Mouse (Mus musculus) forebrain, embryonic 10.5 days (tissue): ENCODE results near the gene Lpar5. TPM values are rescaled to one million over a fixed set of nuclear protein-coding genes. Genes with fewer than 3 reads are reported as not detected.
"Not testable (repeated sequence)": the region's sequence is repeated elsewhere in the genome, so short reads cannot be mapped to it uniquely, and the experiment has no call there.

Experiments
- DNase-seq: peaks from one replicate; pipeline ENCODE4 v3.0.0-alpha.2; 2017; ENCODE audit warnings: low spot score; ENCODE audit errors: extremely low spot score
- H3K27ac ChIP-seq: fragments of 300-500 bp; sonication (generic); 2 replicates; pipeline ENCODE4 v1.5.1; 2016; ENCODE audit warnings: mild to moderate bottlenecking
- H3K27me3 ChIP-seq: fragments of 300-500 bp; sonication (generic); 2 replicates; pipeline ENCODE4 v1.6.1; 2016; ENCODE audit warnings: mild to moderate bottlenecking; ENCODE audit not compliant: poor library complexity, severe bottlenecking
- H3K36me3 ChIP-seq: fragments of 300-500 bp; sonication (generic); replicated peaks from 2 replicates; pipeline ENCODE4 v1.6.1; 2016; ENCODE audit warnings: mild to moderate bottlenecking, moderate library complexity
- H3K4me1 ChIP-seq: fragments of 300-500 bp; sonication (generic); 2 replicates; pipeline ENCODE4 v1.6.1; 2016
- H3K4me3 ChIP-seq: fragments of 300-500 bp; sonication (generic); 2 replicates; pipeline ENCODE4 v1.5.1; 2016; ENCODE audit warnings: mild to moderate bottlenecking, moderate library complexity
- H3K9me3 ChIP-seq: fragments of 300-500 bp; sonication (generic); 2 replicates; pipeline ENCODE4 v1.6.1; 2016; ENCODE audit warnings: mild to moderate bottlenecking, moderate library complexity
- WGBS: fragments of 180-500 bp; shearing (Covaris S2); methylation state at CpG from one replicate; pipeline ENCODE4 v1.1.7; 2016; 5-methylcytosine and 5-hydroxymethylcytosine counted together
- polyA plus RNA-seq: library from polyadenylated mRNA; unstranded; fragments of >200 nt; fragmentation: Nextera tagmentation; extraction: Ambion mirVana; gene quantifications from 2 replicates; pipeline ENCODE4 v1.2.1, GENCODE M21; 2016

Lpar5 gene
- polyA plus RNA-seq, 1 experiment from 2014 or later: 0.30 TPM

- Histone ChIP-seq H3K4me1 (peaks cover 15% of the 10 kb centered on the region), H3K27me3 (no peaks in the 10 kb centered on the region), H3K27ac (no peak overlapping the region), H3K9me3 (no peaks in the 10 kb centered on the region), H3K36me3 (no peaks in the 10 kb centered on the region), H3K4me3 (no peak overlapping the region)
- no peak for DNase-seq
- 90% methylated on average over 5 of the region's 5 CpGs for WGBS
Measured at GRCm38 (mm10) chr6:125062511-125062910, 5.2 kb upstream of the Lpar5 start.

DNA sequence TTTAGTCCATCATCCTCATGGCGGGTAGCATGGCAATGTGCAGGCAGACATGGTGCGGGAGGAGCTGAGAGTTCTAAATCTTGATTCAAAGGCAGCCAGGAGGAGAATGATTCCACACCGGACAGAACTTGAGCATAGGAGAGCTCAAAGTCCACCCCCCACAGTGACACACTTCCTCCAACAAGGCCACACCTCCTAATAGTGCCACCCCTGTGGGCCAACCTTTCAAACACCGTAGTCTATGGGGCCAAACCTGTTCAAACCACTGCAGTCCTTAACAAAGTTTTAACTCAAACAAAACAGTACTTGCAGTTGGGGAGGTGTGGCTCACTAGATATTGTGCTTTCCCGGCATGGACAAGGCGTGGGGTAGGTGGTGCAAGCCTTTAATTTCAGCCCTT lies 3.8 kb upstream of the Lpar5 start:
- no peak overlapping the region for H3K4me3 ChIP-seq
- no peak for DNase-seq
- no peaks in the 10 kb centered on the region for H3K36me3 ChIP-seq
- WGBS: 90% methylated on average over 6 of the region's 6 CpGs
- no peaks in the 10 kb centered on the region for H3K27me3 ChIP-seq
- H3K27ac ChIP-seq: no peak overlapping the region
- H3K9me3 ChIP-seq: no peaks in the 10 kb centered on the region
- H3K4me1 ChIP-seq: peaks cover 15% of the 10 kb centered on the region

DNA sequence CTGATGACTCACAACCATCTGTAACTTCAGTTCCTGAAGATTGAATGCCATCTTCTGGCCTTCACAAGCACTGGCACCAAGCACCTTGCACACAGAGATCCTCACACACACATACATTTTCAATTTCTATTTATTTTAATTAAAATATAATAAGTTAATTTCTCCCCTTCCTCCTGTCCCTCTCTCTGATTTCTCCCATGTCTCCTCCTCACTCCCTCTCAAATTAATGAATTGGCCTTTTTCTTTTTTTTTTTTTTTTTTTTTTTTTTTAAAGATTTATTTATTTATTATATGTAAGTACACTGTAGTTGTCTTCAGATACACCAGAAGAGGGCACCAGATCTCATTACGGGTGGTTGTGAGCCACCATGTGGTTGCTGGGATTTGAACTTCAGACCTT lies 2.5 kb upstream of the Lpar5 start:
- H3K27ac ChIP-seq, DNase-seq, H3K27me3 ChIP-seq, H3K9me3 ChIP-seq, H3K4me3 ChIP-seq, H3K36me3 ChIP-seq: not testable (repeated sequence)
- H3K4me1 ChIP-seq: peaks cover 15% of the 10 kb centered on the region
- 80% methylated on average over 1 of the region's 1 CpGs for WGBS

DNA sequence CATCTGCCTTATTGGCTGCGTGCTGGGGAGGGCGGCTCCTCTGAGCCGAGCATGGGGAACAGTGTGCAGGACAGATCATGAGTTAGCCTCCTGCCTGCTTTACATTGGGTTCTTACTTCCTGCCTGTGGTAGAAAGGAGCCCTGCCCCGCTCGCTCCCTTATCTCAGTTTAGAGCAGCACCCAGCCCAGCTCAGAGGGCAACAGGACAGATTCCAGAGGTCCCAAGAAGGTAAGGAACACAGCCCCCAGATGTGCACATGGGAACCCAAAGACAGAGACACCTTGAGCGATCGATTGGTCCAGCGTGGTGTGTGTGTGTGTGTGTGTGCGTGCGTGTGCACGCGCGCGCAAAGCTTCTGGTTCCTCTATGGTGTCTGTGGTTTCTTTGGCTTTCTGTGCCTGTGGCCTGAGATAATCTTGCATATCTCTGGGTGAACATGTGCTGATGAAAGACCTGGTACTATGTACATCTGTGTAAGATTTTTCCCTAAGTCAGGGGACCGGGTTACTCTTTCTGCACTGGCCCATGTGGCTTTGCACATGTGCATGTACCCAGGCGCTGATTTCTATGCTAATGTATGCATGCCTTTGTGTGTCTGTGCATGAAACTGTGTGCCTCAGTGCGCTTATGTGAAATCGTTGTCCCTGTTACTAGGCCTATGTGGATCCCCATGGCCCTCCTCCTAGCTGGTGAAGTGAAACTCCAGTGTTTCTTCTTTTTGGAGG lies 3.6 kb downstream of the Lpar5 start:
- H3K36me3 ChIP-seq: no peaks in the 10 kb centered on the region
- DNase-seq: no peak
- no peaks in the 10 kb centered on the region for H3K27me3 ChIP-seq
- peak overlapping the region; percentile 77 for H3K27ac ChIP-seq
- no peaks in the 10 kb centered on the region for H3K9me3 ChIP-seq
- 87% methylated on average over 18 of the region's 18 CpGs for WGBS
- no peak overlapping the region for H3K4me3 ChIP-seq
- H3K4me1 ChIP-seq: peaks cover 13% of the 10 kb centered on the region

DNA sequence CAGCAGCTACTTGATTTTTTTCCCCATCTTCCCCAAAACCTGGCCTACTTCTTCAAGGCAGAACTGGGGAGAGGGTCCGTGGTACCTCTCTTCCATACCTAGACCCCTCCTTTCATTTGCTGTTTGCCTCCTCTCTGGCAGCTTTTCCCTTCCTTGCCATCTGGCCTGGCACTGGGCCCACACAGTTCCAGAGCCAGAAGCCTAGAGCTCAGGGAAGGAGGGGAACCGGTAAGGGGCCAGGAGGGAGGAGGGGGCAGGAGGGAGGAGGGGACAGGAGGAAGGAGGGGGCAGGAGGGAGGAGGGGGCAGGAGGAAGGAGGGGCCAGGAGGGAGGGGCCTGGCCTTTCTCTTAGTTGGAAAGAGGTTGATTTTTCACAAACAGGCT lies 4.2 kb downstream of the Lpar5 start:
- H3K27me3 ChIP-seq: no peaks in the 10 kb centered on the region
- no peaks in the 10 kb centered on the region for H3K9me3 ChIP-seq
- H3K27ac ChIP-seq: peak overlapping the region; percentile 77
- DNase-seq: no peak
- H3K4me3 ChIP-seq: no peak overlapping the region
- no peaks in the 10 kb centered on the region for H3K36me3 ChIP-seq
- peaks cover 13% of the 10 kb centered on the region for H3K4me1 ChIP-seq
- 29% methylated on average over 2 of the region's 2 CpGs for WGBS

GRCm38 (mm10) chr6:125073825-125074224 lies 6.1 kb downstream of the Lpar5 start:
- no peak overlapping the region for H3K4me3 ChIP-seq
- no peak overlapping the region for H3K27ac ChIP-seq
- DNase-seq: no peak
- 79% methylated on average over 8 of the region's 8 CpGs for WGBS
- H3K9me3 ChIP-seq: no peaks in the 10 kb centered on the region
- H3K27me3 ChIP-seq: no peaks in the 10 kb centered on the region
- peaks cover 13% of the 10 kb centered on the region for H3K4me1 ChIP-seq
- H3K36me3 ChIP-seq: no peaks in the 10 kb centered on the region

- Histone ChIP-seq H3K4me1 (peaks cover 24% of the 10 kb centered on the region), H3K4me3 (peak overlapping the region; percentile 54), H3K27me3 (peaks cover 34% of the 10 kb centered on the region), H3K36me3 (no peaks in the 10 kb centered on the region), H3K27ac (peak overlapping the region; percentile 86), H3K9me3 (no peaks in the 10 kb centered on the region)
- WGBS: 28% methylated on average over 25 of the region's 25 CpGs
- DNase-seq: no peak
Measured at GRCm38 (mm10) chr6:125081394-125081793, 13.7 kb downstream of the Lpar5 start.

GRCm38 (mm10) chr6:125081797-125082560 lies 14.3 kb downstream of the Lpar5 start:
- Histone ChIP-seq H3K4me3 (peak overlapping the region; percentile 54), H3K27ac (peak overlapping the region; percentile 86), H3K36me3 (no peaks in the 10 kb centered on the region), H3K27me3 (peaks cover 34% of the 10 kb centered on the region), H3K9me3 (no peaks in the 10 kb centered on the region), H3K4me1 (peaks cover 24% of the 10 kb centered on the region)
- peak; percentile 91 for DNase-seq
- WGBS: 22% methylated on average over 45 of the region's 45 CpGs

- H3K4me1 ChIP-seq: peaks cover 25% of the 10 kb centered on the region
- WGBS: 91% methylated on average over 7 of the region's 7 CpGs
- no peaks in the 10 kb centered on the region for H3K9me3 ChIP-seq
- H3K27ac ChIP-seq: no peak overlapping the region
- DNase-seq: no peak
- no peak overlapping the region for H3K4me3 ChIP-seq
- H3K36me3 ChIP-seq: no peaks in the 10 kb centered on the region
- H3K27me3 ChIP-seq: peaks cover 34% of the 10 kb centered on the region
Measured at GRCm38 (mm10) chr6:125082801-125083386, 15.2 kb downstream of the Lpar5 start.

GRCm38 (mm10) chr6:125084424-125084823 lies 16.7 kb downstream of the Lpar5 start:
- 8% methylated on average over 4 of the region's 4 CpGs for WGBS
- no peaks in the 10 kb centered on the region for H3K36me3 ChIP-seq
- no peak overlapping the region for H3K4me3 ChIP-seq
- DNase-seq: peak; percentile 58
- peaks cover 34% of the 10 kb centered on the region for H3K27me3 ChIP-seq
- peaks cover 40% of the 10 kb centered on the region for H3K4me1 ChIP-seq
- H3K27ac ChIP-seq: peak overlapping the region; percentile 48
- no peaks in the 10 kb centered on the region for H3K9me3 ChIP-seq

DNA sequence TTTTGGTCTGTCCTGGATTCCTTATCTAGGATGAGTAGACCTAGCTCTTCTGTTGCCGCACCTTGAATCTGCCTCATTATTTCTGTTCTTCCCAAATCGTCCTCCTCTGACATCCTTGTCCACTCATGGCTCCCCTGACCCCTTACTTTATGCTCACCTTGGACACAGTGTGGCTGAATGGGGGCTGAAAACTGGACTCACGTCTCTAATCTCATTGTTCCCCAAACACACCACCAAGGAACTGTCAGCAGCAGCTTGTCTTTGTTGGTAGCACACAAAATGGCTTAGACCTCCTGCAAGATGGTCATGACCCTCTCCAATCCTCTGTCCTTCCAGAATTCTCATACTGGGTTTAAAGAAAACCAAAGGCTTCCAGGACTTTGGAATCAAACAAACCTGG lies 20.2 kb downstream of the Lpar5 start:
- Histone ChIP-seq H3K4me1 (peaks cover 46% of the 10 kb centered on the region), H3K27me3 (peaks cover 5% of the 10 kb centered on the region; the same call in 1 of the 2 replicates), H3K9me3 (no peaks in the 10 kb centered on the region), H3K27ac (peak overlapping the region; percentile 92), H3K36me3 (no peaks in the 10 kb centered on the region), H3K4me3 (no peak overlapping the region)
- DNase-seq: no peak
- 82% methylated on average over 3 of the region's 3 CpGs for WGBS

DNA sequence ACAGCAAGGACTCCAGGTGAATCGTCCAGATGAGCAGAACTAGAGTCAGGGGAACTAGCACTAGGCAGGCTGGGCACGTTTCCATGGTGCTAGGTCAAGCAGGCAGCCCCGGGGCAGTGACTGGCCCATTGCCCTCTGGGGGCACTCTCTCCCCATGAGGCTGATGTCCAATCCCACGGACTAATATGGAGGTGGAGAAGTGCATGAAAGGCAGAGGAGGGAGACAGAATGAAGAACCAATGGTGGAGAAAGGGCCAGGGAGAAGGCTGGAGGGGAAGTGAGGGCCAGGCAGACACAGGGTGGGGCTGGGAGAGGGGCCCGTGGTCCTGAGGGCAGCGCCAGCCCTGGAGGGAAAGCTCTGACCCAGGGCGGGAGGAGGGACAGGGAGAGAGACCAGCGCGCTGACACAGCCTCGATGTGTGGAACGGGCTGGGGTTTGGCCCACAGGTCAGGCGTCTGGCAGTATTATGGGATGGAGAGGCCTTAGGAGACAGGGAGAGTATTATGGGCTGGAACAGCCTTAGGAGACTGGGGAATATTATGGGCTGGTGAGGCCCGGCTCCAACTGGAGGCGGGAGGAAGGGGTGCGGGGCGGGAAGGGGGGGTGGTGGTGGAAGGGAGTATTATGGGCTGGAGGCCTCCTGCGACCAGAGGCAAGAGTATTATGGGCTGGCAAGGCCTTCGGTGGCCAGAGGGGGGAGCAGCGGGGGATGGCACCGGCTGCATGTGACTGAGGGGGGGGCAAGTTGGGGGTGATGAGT lies 21.0 kb downstream of the Lpar5 start:
- Histone ChIP-seq H3K4me1 (peaks cover 41% of the 10 kb centered on the region), H3K27me3 (no peaks in the 10 kb centered on the region), H3K4me3 (peak overlapping the region; percentile 42), H3K27ac (peak overlapping the region; percentile 92), H3K9me3 (no peaks in the 10 kb centered on the region), H3K36me3 (no peaks in the 10 kb centered on the region)
- peak; percentile 88 for DNase-seq
- under 1% methylated on average over 20 of the region's 20 CpGs for WGBS
